Mouse (Mus musculus) liver, postnatal 0 days (tissue): ENCODE measurements around the gene Sln. TPM values are rescaled to one million over a fixed set of nuclear protein-coding genes. Genes with fewer than 3 reads are reported as not detected.

ENCODE experiments used
- ATAC-seq: fragments of 200-750 bp; cut with Nextera tagmentation; 2 replicates; pipeline ENCODE4 v1.8.0; 2017; ENCODE audit warnings: mild to moderate bottlenecking, moderate library complexity
- DNase-seq: peaks from one replicate; pipeline ENCODE4 v3.0.0-alpha.2; 2016
- H3K27ac ChIP-seq: fragments of 300-500 bp; sonication (generic); 2 replicates; pipeline ENCODE4 v1.5.1; 2014; ENCODE audit warnings: antibody characterized with exemption, moderate library complexity, mild to moderate bottlenecking, low read depth
- H3K27me3 ChIP-seq: fragments of 300-500 bp; sonication (generic); 2 replicates; pipeline ENCODE4 v1.6.1; 2014; ENCODE audit warnings: low read length, control low read depth, mixed read lengths; ENCODE audit not compliant: insufficient read depth
- H3K36me3 ChIP-seq: fragments of 300-500 bp; sonication (generic); replicated peaks from 2 replicates; pipeline ENCODE4 v1.6.1; 2014; ENCODE audit warnings: mild to moderate bottlenecking, control low read depth, low read length, moderate library complexity, mixed read lengths; ENCODE audit not compliant: insufficient read depth
- H3K4me1 ChIP-seq: fragments of 300-500 bp; sonication (generic); 2 replicates; pipeline ENCODE4 v1.6.1; 2014; ENCODE audit warnings: antibody characterized with exemption, mild to moderate bottlenecking, control low read depth; ENCODE audit not compliant: insufficient read depth
- H3K4me2 ChIP-seq: fragments of 300-500 bp; sonication (generic); 2 replicates; pipeline ENCODE4 v1.6.1; 2014; ENCODE audit warnings: low read depth, mild to moderate bottlenecking, low read length, moderate library complexity, mixed read lengths
- H3K4me3 ChIP-seq: fragments of 300-500 bp; sonication (generic); 2 replicates; pipeline ENCODE4 v1.5.1; 2014; ENCODE audit warnings: low read depth, low read length
- H3K9ac ChIP-seq: fragments of 300-500 bp; sonication (generic); replicated peaks from 2 replicates; pipeline ENCODE4 v1.6.1; 2014; ENCODE audit warnings: mild to moderate bottlenecking, moderate library complexity
- H3K9me3 ChIP-seq: fragments of 300-500 bp; sonication (generic); 2 replicates; pipeline ENCODE4 v1.6.1; 2016; ENCODE audit warnings: mild to moderate bottlenecking, control low read depth, low read length, mixed read lengths
- CTCF ChIP-seq: sonication (generic); IDR thresholded peaks from 2 replicates; pipeline ENCODE4 v1.5.1; 2016; ENCODE audit warnings: antibody characterized with exemption, low read depth
- EP300 ChIP-seq: IDR thresholded peaks from 2 replicates; pipeline ENCODE4 v1.6.1; 2016; ENCODE audit warnings: antibody characterized with exemption, low read depth, mild to moderate bottlenecking
- WGBS: fragments of 180-500 bp; shearing (Covaris S2); extraction: QIAGEN DNeasy Blood & Tissue Kit; methylation state at CpG from one replicate; pipeline ENCODE4 v1.1.7; 2014; ENCODE audit not compliant: insufficient replicate concordance; 5-methylcytosine and 5-hydroxymethylcytosine counted together
- polyA plus RNA-seq: library from polyadenylated mRNA; unstranded; fragments of >200 nt; fragmentation: Nextera tagmentation; extraction: Ambion mirVana; gene quantifications from 2 replicates; pipeline ENCODE4 v1.2.1, GENCODE M21; 2015

The Sln gene
- polyA plus RNA-seq, 1 experiment from 2014 or later, result 0.85 TPM

GRCm38 (mm10) chr9:53829081-53829865 is 20.7 kb upstream of the Sln start:
- DNase-seq (peak; percentile 18), ATAC-seq (no peak)
- 16% methylated on average over 14 of the region's 14 CpGs for WGBS
- TF ChIP-seq EP300 (no peak), CTCF (peak; percentile 42)
- no peaks in the 10 kb centered on the region for H3K36me3 ChIP-seq
- H3K9ac ChIP-seq, result peak overlapping the region; percentile 59
- H3K4me2 ChIP-seq, result peak overlapping the region; percentile 74
- no peaks in the 10 kb centered on the region for H3K9me3 ChIP-seq
- H3K4me3 ChIP-seq, result peak overlapping the region; percentile 46
- 0 out of 2 replicates have a peak, but pooled peaks cover 6% of the 10 kb centered on the region for H3K27me3 ChIP-seq
- H3K27ac ChIP-seq, result no peak overlapping the region
- 0 out of 2 replicates have a peak, but pooled peaks cover 6% of the 10 kb centered on the region for H3K4me1 ChIP-seq

GRCm38 (mm10) chr9:53829866-53830209 is 20.1 kb upstream of the Sln start:
- peak overlapping the region; percentile 59 for H3K9ac ChIP-seq

GRCm38 (mm10) chr9:53835039-53835438 is 14.9 kb upstream of the Sln start:
- no peak overlapping the region for H3K27ac ChIP-seq
- H3K9me3 ChIP-seq, result no peaks in the 10 kb centered on the region
- H3K36me3 ChIP-seq, result no peaks in the 10 kb centered on the region
- no peaks in the 10 kb centered on the region for H3K4me1 ChIP-seq
- H3K27me3 ChIP-seq, result no peaks in the 10 kb centered on the region
- no peak for ATAC-seq
- no peak overlapping the region for H3K9ac ChIP-seq
- no peak overlapping the region for H3K4me2 ChIP-seq
- no peak for DNase-seq
- TF ChIP-seq EP300 (no peak), CTCF (no peak)
- H3K4me3 ChIP-seq, result no peak overlapping the region
- 52% methylated on average over 3 of the region's 3 CpGs for WGBS

More at GRCm38 (mm10) chr9:53829866-53830209, 20.1 kb upstream of the Sln start:
- Histone ChIP-seq H3K36me3 (no peaks in the 10 kb centered on the region), H3K4me2 (peak overlapping the region; percentile 74), H3K4me3 (peak overlapping the region; percentile 46), H3K27me3 (0 out of 2 replicates have a peak, but pooled peaks cover 5% of the 10 kb centered on the region), H3K9me3 (no peaks in the 10 kb centered on the region), H3K27ac (no peak overlapping the region), H3K4me1 (0 out of 2 replicates have a peak, but pooled peaks cover 6% of the 10 kb centered on the region)
- DNase-seq (no peak), ATAC-seq (no peak)
- 31% methylated on average over 2 of the region's 2 CpGs for WGBS
- TF ChIP-seq CTCF, result no peak

GRCm38 (mm10) chr9:53835976-53836375 is 14.0 kb upstream of the Sln start:
- H3K4me1 ChIP-seq, result no peaks in the 10 kb centered on the region
- H3K27me3 ChIP-seq, result no peaks in the 10 kb centered on the region
- H3K36me3 ChIP-seq, result no peaks in the 10 kb centered on the region
- H3K4me2 ChIP-seq, result no peak overlapping the region
- no peak overlapping the region for H3K27ac ChIP-seq
- no peak overlapping the region for H3K4me3 ChIP-seq
- WGBS, result 63% methylated on average over 4 of the region's 4 CpGs
- DNase-seq, result no peak
- TF ChIP-seq EP300, result no peak
- TF ChIP-seq CTCF, result no peak
- no peak overlapping the region for H3K9ac ChIP-seq
- H3K9me3 ChIP-seq, result no peaks in the 10 kb centered on the region
- no peak for ATAC-seq

GRCm38 (mm10) chr9:53838816-53839215 is 11.1 kb upstream of the Sln start:
- Histone ChIP-seq H3K4me2 (no peak overlapping the region), H3K9ac (no peak overlapping the region), H3K27me3 (no peaks in the 10 kb centered on the region), H3K9me3 (no peaks in the 10 kb centered on the region), H3K27ac (no peak overlapping the region), H3K36me3 (no peaks in the 10 kb centered on the region), H3K4me1 (no peaks in the 10 kb centered on the region), H3K4me3 (no peak overlapping the region)
- 70% methylated on average over 8 of the region's 8 CpGs for WGBS
- ATAC-seq (no peak), DNase-seq (no peak)
- TF ChIP-seq EP300, result no peak
- TF ChIP-seq CTCF, result no peak

GRCm38 (mm10) chr9:53848548-53848947 is 1.4 kb upstream of the Sln start:
- Histone ChIP-seq H3K9me3 (no peaks in the 10 kb centered on the region), H3K27ac (no peak overlapping the region), H3K4me3 (no peak overlapping the region), H3K4me1 (no peaks in the 10 kb centered on the region), H3K27me3 (no peaks in the 10 kb centered on the region), H3K36me3 (no peaks in the 10 kb centered on the region), H3K4me2 (no peak overlapping the region), H3K9ac (no peak overlapping the region)
- ATAC-seq (no peak), DNase-seq (no peak)
- no peak for TF ChIP-seq CTCF
- TF ChIP-seq EP300, result no peak
- WGBS, result 72% methylated on average over 8 of the region's 8 CpGs
